Mouse (Mus musculus): ENCODE data around the gene Agpat3. TPM values are rescaled to one million over a fixed set of nuclear protein-coding genes. Genes with fewer than 3 reads are reported as not detected.

Gene Agpat3
- polyA plus RNA-seq, 1 experiment from 2014 or later = 28.7 TPM

DNA sequence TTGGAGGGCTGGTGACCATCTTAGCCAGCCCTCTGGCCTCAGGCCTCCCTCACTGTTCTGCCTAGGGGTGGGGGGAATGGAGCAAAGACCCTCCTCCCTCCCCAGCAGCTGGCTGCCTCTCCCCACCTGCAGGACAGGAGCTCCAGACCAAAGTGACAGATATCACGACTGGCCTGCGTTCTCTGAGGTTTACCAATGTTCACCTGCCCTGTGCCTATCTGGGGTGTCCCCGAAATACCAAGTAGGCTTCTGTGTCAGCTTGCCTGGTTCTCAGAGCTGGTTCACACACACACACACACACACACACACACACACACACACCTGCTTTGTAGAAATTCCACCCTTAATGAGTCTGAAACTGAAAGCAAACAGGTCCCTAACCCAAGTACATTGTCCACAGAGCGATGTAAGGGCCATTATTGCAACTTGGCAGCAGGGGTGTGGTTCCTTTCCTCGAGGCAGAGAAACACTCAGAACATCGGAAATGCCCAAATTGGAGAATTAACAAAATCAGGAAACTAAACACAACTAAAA, 94.1 kb downstream of the Agpat3 start:
- H3K27me3 ChIP-seq (replicated peaks; ENCODE audit: control insufficient read depth, insufficient read depth, low read length) = peaks cover 3% of the 10 kb centered on the region; the same call in 1 of the 2 replicates

DNA sequence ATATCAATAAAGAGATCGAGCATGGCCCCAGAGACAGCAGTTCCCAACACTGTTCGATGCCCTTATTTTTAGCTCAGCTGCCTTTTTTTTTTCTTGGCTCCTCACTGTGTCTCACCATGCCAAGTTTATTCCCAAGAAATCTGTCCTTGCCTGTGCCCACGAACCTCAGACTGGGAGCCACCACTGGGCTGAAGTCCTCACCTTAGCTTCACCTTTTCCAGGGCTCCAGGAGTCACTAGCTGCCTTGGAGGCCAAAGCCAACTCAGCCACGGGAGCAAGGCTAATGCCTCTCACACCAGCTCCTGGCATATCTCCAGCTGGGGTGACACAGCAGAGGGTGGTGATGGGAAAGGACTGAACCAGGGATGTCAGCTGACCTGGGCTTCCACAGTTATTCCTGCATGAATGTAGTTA, 96.6 kb downstream of the Agpat3 start:
- H3K4me3 ChIP-seq (ENCODE audit: low read depth, low read length) = no peak overlapping the region
- ATAC-seq (replicated peaks; ENCODE audit: low FRiP score) (no peak), DNase-seq (ENCODE audit: low spot score) (no peak)
- 67% methylated on average over 4 of the region's 4 CpGs for WGBS
- H3K36me3 ChIP-seq (ENCODE audit: control insufficient read depth, insufficient read depth, low read length) = no peaks in the 10 kb centered on the region
- no peaks in the 10 kb centered on the region for H3K9me3 ChIP-seq (ENCODE audit: control insufficient read depth, low read length)
- H3K27me3 ChIP-seq (replicated peaks; ENCODE audit: control insufficient read depth, insufficient read depth, low read length) = peaks cover 3% of the 10 kb centered on the region; the same call in 1 of the 2 replicates
- no peaks in the 10 kb centered on the region for H3K4me1 ChIP-seq (replicated peaks; ENCODE audit: control insufficient read depth, insufficient read depth, low read length)
- H3K4me2 ChIP-seq = no peak overlapping the region
- H3K27ac ChIP-seq (ENCODE audit: low read depth, low read length) = no peak overlapping the region
- no peak overlapping the region for H3K9ac ChIP-seq (ENCODE audit: low read depth, low read length)

More for the DNA sequence above, 94.1 kb downstream of the Agpat3 start:
- DNase-seq (ENCODE audit: low spot score) (no peak), ATAC-seq (replicated peaks; ENCODE audit: low FRiP score) (no peak)
- Histone ChIP-seq H3K9me3 (ENCODE audit: control insufficient read depth, low read length) (no peaks in the 10 kb centered on the region), H3K27ac (ENCODE audit: low read depth, low read length) (no peak overlapping the region), H3K4me3 (ENCODE audit: low read depth, low read length) (no peak overlapping the region), H3K9ac (ENCODE audit: low read depth, low read length) (no peak overlapping the region), H3K4me2 (no peak overlapping the region), H3K4me1 (replicated peaks; ENCODE audit: control insufficient read depth, insufficient read depth, low read length) (no peaks in the 10 kb centered on the region), H3K36me3 (ENCODE audit: control insufficient read depth, insufficient read depth, low read length) (no peaks in the 10 kb centered on the region)
- 60% methylated on average over 6 of the region's 6 CpGs for WGBS

DNA sequence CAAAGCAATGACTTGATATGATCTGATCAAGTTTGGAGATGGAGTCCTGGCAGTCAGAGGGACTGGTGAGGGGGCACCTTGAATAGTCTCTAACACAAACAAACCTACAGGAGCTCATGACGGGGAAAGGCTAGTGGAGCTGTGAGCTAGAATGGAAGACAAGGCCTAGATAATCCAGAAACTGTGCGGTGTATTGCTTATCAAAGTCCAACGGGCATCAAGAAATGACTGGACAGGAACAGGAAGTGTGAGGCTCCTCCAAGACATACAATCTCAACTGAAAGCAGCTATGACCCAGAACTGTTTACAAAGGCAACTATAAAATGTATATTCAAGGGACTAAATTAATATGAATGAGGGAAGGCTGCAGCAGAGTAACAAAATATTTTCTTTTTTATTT, 105.1 kb downstream of the Agpat3 start:
- H3K4me2 ChIP-seq = no peak overlapping the region
- no peaks in the 10 kb centered on the region for H3K27me3 ChIP-seq (replicated peaks; ENCODE audit: control insufficient read depth, insufficient read depth, low read length)
- H3K27ac ChIP-seq (ENCODE audit: low read depth, low read length) = 0 out of 2 replicates have a peak overlapping the region, but pooled peaks have one; percentile 16
- H3K9me3 ChIP-seq (ENCODE audit: control insufficient read depth, low read length) = no peaks in the 10 kb centered on the region
- DNase-seq (ENCODE audit: low spot score) (no peak), ATAC-seq (replicated peaks; ENCODE audit: low FRiP score) (no peak)
- H3K4me3 ChIP-seq (ENCODE audit: low read depth, low read length) = no peak overlapping the region
- peaks cover 6% of the 10 kb centered on the region for H3K4me1 ChIP-seq (replicated peaks; ENCODE audit: control insufficient read depth, insufficient read depth, low read length)
- 32% methylated on average over 3 of the region's 3 CpGs for WGBS
- no peaks in the 10 kb centered on the region for H3K36me3 ChIP-seq (ENCODE audit: control insufficient read depth, insufficient read depth, low read length)
- no peak overlapping the region for H3K9ac ChIP-seq (ENCODE audit: low read depth, low read length)

DNA sequence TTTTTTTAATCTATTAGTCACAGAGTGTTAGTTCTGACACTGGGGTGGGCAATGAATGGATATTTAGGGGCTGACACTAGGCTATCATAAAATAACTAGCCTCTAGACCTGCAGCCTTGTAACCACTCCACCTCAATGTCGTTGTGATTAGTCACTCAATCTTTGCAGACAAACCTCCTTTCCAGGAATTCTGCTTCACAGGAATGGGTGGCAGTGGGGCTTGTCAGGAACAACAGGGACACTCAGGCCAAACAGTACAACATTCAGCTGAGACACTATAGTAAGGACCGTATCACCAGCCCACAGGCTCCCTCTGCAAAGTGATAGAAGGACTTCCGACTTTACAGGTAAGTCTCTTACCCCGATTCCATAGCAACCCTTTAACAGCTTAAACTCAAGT, 105.6 kb downstream of the Agpat3 start:
- WGBS = 66% methylated on average over 4 of the region's 4 CpGs
- no peak for DNase-seq (ENCODE audit: low spot score)
- H3K4me1 ChIP-seq (replicated peaks; ENCODE audit: control insufficient read depth, insufficient read depth, low read length) = peaks cover 6% of the 10 kb centered on the region
- H3K9ac ChIP-seq (ENCODE audit: low read depth, low read length) = no peak overlapping the region
- H3K4me2 ChIP-seq = no peak overlapping the region
- H3K27me3 ChIP-seq (replicated peaks; ENCODE audit: control insufficient read depth, insufficient read depth, low read length) = no peaks in the 10 kb centered on the region
- no peak overlapping the region for H3K4me3 ChIP-seq (ENCODE audit: low read depth, low read length)
- no peak for ATAC-seq (replicated peaks; ENCODE audit: low FRiP score)
- no peaks in the 10 kb centered on the region for H3K36me3 ChIP-seq (ENCODE audit: control insufficient read depth, insufficient read depth, low read length)
- H3K27ac ChIP-seq (ENCODE audit: low read depth, low read length) = no peak overlapping the region
- no peaks in the 10 kb centered on the region for H3K9me3 ChIP-seq (ENCODE audit: control insufficient read depth, low read length)

DNA sequence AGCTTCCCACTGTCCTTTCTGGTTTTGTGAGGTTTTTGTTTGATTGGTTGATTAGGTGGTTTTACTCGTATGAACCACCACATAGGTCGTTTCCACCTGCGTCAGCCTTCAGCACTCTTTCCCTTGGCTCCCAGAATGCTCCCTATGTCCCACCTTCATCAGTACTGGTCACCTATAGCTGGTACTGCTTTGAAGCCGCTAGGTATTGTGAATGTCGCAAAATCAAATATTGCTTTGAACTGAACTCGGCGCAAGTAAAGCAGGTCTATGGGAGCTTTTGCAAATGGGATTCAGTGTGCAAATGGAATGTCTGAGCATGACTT, 107.1 kb downstream of the Agpat3 start:
- no peaks in the 10 kb centered on the region for H3K36me3 ChIP-seq (ENCODE audit: control insufficient read depth, insufficient read depth, low read length)
- 19% methylated on average over 7 of the region's 7 CpGs for WGBS
- H3K27ac ChIP-seq (ENCODE audit: low read depth, low read length) = peak overlapping the region; percentile 74
- peak overlapping the region; percentile 78 for H3K9ac ChIP-seq (ENCODE audit: low read depth, low read length)
- no peak for DNase-seq (ENCODE audit: low spot score)
- H3K9me3 ChIP-seq (ENCODE audit: control insufficient read depth, low read length) = no peaks in the 10 kb centered on the region
- H3K27me3 ChIP-seq (replicated peaks; ENCODE audit: control insufficient read depth, insufficient read depth, low read length) = no peaks in the 10 kb centered on the region
- peak; percentile 5; the same call in 1 of the 2 replicates for ATAC-seq (replicated peaks; ENCODE audit: low FRiP score)
- peaks cover 6% of the 10 kb centered on the region for H3K4me1 ChIP-seq (replicated peaks; ENCODE audit: control insufficient read depth, insufficient read depth, low read length)
- peak overlapping the region; percentile 88 for H3K4me3 ChIP-seq (ENCODE audit: low read depth, low read length)
- H3K4me2 ChIP-seq = peak overlapping the region; percentile 90

DNA sequence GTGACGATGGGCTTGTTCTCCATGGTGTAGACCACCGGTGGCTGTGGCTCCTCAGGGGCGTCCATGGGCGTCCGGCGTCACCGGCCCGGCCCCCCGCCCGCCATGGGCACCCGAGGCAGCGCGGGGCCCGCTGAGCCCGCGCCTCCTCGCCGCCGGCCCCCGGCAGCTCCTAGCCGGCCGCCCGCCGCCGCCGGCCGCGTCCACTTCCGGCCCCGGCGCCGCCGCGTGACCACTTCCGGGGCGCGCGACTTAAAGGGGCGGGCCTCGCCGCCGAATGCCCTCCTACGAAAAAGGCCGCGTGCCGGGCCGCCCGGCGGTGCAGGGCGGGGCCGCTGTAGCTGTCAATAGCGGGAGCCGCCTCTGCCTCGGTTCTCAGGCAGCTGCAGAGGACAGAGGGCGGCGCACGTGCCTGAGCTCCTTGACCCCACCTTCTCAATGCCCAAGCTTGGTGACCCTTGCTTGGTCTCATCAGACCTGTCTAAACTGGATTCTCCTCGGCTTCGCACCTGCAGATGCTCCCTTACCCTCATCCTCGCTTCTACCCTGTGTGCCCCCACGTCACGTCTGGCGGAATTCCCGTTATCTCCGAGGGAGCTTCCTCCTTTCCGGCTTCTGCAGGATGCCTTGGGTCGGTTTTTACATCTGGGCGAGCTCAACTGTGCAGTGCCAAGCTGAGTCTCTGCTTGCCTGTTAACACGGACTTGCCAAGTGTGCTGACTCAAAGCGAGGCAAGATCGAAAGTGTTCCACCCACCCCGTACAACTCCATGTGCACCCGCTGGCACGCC, 107.7 kb downstream of the Agpat3 start, which contains the start of gene Trappc10:
Trappc10 (minus strand) TSS at position 204 of the 787 bp plus-strand sequence.
- Histone ChIP-seq H3K4me3 (ENCODE audit: low read depth, low read length) (peak within 1 kb of the TSS; percentile 88), H3K36me3 (ENCODE audit: control insufficient read depth, insufficient read depth, low read length) (no peaks in the 10 kb centered on the region), H3K27me3 (replicated peaks; ENCODE audit: control insufficient read depth, insufficient read depth, low read length) (no peaks in the 10 kb centered on the region), H3K4me2 (peak within 1 kb of the TSS; percentile 90), H3K27ac (ENCODE audit: low read depth, low read length) (peak within 1 kb of the TSS; percentile 74), H3K9me3 (ENCODE audit: control insufficient read depth, low read length) (no peaks in the 10 kb centered on the region), H3K9ac (ENCODE audit: low read depth, low read length) (peak within 1 kb of the TSS; percentile 78), H3K4me1 (replicated peaks; ENCODE audit: control insufficient read depth, insufficient read depth, low read length) (peaks cover 6% of the 10 kb centered on the region)
- ATAC-seq (replicated peaks; ENCODE audit: low FRiP score) = peak; percentile 95
- peak; percentile 88 for DNase-seq (ENCODE audit: low spot score)
- 1% methylated on average over 73 of the region's 74 CpGs for WGBS

DNA sequence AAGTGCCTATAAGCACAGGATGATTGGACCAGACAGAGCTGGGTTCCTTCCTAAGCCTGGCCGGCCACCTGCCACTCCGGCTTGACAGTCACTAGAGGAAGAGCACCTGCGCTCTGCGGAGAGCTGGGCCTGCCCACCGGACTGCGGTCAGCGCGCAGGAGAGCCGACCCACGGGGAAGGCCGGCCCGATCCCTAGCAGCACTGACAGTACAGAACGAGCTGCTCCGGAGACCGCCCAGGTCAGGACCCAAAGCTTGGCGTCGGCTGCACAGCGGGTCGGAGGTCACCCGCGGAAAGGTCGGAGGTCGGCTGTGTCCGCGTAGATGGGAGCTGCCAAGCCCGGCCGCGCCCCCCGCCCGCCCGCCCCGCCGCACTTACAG, 108.2 kb downstream of the Agpat3 start:
- peaks cover 6% of the 10 kb centered on the region for H3K4me1 ChIP-seq (replicated peaks; ENCODE audit: control insufficient read depth, insufficient read depth, low read length)
- peak overlapping the region; percentile 88 for H3K4me3 ChIP-seq (ENCODE audit: low read depth, low read length)
- under 1% methylated on average over 33 of the region's 33 CpGs for WGBS
- peak; percentile 60 for ATAC-seq (replicated peaks; ENCODE audit: low FRiP score)
- H3K9me3 ChIP-seq (ENCODE audit: control insufficient read depth, low read length) = no peaks in the 10 kb centered on the region
- peak overlapping the region; percentile 78 for H3K9ac ChIP-seq (ENCODE audit: low read depth, low read length)
- peak overlapping the region; percentile 74; the same call in 1 of the 2 replicates for H3K27ac ChIP-seq (ENCODE audit: low read depth, low read length)
- H3K4me2 ChIP-seq = peak overlapping the region; percentile 90
- H3K27me3 ChIP-seq (replicated peaks; ENCODE audit: control insufficient read depth, insufficient read depth, low read length) = no peaks in the 10 kb centered on the region
- DNase-seq (ENCODE audit: low spot score) = no peak
- H3K36me3 ChIP-seq (ENCODE audit: control insufficient read depth, insufficient read depth, low read length) = no peaks in the 10 kb centered on the region

DNA sequence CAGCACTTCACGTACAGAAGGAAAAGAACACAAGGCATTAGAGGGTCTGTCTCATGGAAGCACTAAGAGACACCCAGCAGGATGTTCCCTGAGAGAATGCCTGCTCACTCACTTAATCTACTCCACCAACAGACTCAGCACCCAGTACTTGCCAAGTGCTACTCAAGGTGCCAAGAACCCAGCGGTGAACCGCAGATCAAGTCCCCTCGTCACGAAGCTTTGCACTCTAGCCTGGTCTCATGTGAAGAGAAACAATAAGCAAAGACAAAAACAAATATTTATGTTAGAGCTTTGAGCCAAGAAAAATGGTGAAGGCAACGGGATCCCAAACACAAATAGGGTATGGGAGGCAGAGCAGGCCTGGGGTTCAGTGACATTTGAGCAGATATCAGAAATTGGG, 113.4 kb downstream of the Agpat3 start:
- H3K36me3 ChIP-seq (ENCODE audit: control insufficient read depth, insufficient read depth, low read length) = no peaks in the 10 kb centered on the region
- WGBS = 87% methylated on average over 6 of the region's 6 CpGs
- no peaks in the 10 kb centered on the region for H3K9me3 ChIP-seq (ENCODE audit: control insufficient read depth, low read length)
- H3K27me3 ChIP-seq (replicated peaks; ENCODE audit: control insufficient read depth, insufficient read depth, low read length) = no peaks in the 10 kb centered on the region
- no peak for DNase-seq (ENCODE audit: low spot score)
- H3K4me1 ChIP-seq (replicated peaks; ENCODE audit: control insufficient read depth, insufficient read depth, low read length) = peaks cover 32% of the 10 kb centered on the region
- H3K4me3 ChIP-seq (ENCODE audit: low read depth, low read length) = no peak overlapping the region
- no peak overlapping the region for H3K4me2 ChIP-seq
- no peak overlapping the region for H3K27ac ChIP-seq (ENCODE audit: low read depth, low read length)
- ATAC-seq (replicated peaks; ENCODE audit: low FRiP score) = no peak
- H3K9ac ChIP-seq (ENCODE audit: low read depth, low read length) = no peak overlapping the region

DNA sequence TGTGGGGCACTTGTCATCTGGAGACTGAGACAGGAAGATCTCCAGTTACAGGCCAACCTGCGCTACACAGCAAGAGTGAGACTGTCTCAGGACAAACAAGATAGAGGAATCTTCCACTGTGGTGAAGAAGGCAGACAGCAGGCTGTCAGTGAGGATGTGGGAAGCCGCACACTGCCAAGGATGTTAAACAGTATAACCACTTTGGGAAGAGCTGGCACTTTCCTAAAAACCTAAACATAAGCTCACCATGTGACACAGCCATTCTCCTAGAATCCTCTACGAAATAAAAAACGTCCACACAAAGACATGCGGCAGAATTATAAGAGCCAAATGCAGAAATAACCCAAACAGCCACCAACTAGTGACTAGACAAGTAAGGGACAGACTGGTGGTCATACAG, 114.0 kb downstream of the Agpat3 start:
- WGBS = 89% methylated on average over 5 of the region's 5 CpGs
- H3K4me2 ChIP-seq = no peak overlapping the region
- H3K4me3 ChIP-seq (ENCODE audit: low read depth, low read length) = no peak overlapping the region
- DNase-seq (ENCODE audit: low spot score) = no peak
- no peaks in the 10 kb centered on the region for H3K9me3 ChIP-seq (ENCODE audit: control insufficient read depth, low read length)
- H3K27me3 ChIP-seq (replicated peaks; ENCODE audit: control insufficient read depth, insufficient read depth, low read length) = no peaks in the 10 kb centered on the region
- H3K27ac ChIP-seq (ENCODE audit: low read depth, low read length) = no peak overlapping the region
- no peaks in the 10 kb centered on the region for H3K36me3 ChIP-seq (ENCODE audit: control insufficient read depth, insufficient read depth, low read length)
- no peak for ATAC-seq (replicated peaks; ENCODE audit: low FRiP score)
- peaks cover 28% of the 10 kb centered on the region for H3K4me1 ChIP-seq (replicated peaks; ENCODE audit: control insufficient read depth, insufficient read depth, low read length)
- H3K9ac ChIP-seq (ENCODE audit: low read depth, low read length) = no peak overlapping the region

All from liver, embryonic 11.5 days (tissue).